Mouse (Mus musculus): ENCODE measurements around the gene Cmtm2a. TPM values are rescaled to one million over a fixed set of nuclear protein-coding genes. Genes with fewer than 3 reads are reported as not detected.

The Cmtm2a gene
- polyA plus RNA-seq, 1 experiment from 2014 or later = not detected

GRCm38 (mm10) chr8:104247054-104247907, 45.7 kb downstream of the Cmtm2a start:
- 77% methylated on average over 22 of the region's 22 CpGs for WGBS
- peak overlapping the region; percentile 85; the same call in 1 of the 2 replicates for H3K9ac ChIP-seq (ENCODE audit: low read depth, low read length)

GRCm38 (mm10) chr8:104246621-104247020, 46.4 kb downstream of the Cmtm2a start:
- Histone ChIP-seq H3K36me3 (ENCODE audit: control insufficient read depth, insufficient read depth, low read length) (peaks cover 2% of the 10 kb centered on the region; the same call in 1 of the 2 replicates), H3K9me3 (ENCODE audit: control insufficient read depth, low read length) (no peaks in the 10 kb centered on the region), H3K4me2 (replicated peaks; ENCODE audit: low read depth, low read length) (no peak overlapping the region), H3K4me3 (ENCODE audit: low read depth, low read length) (no peak overlapping the region), H3K4me1 (replicated peaks; ENCODE audit: control insufficient read depth, insufficient read depth, low read length) (no peaks in the 10 kb centered on the region), H3K9ac (ENCODE audit: low read depth, low read length) (no peak overlapping the region), H3K27ac (ENCODE audit: low read depth, low read length) (no peak overlapping the region), H3K27me3 (ENCODE audit: control insufficient read depth, insufficient read depth, low read length) (no peaks in the 10 kb centered on the region)
- DNase-seq (ENCODE audit: low spot score) = no peak
- no peak for ATAC-seq (ENCODE audit: low FRiP score)
- 84% methylated on average over 4 of the region's 4 CpGs for WGBS

More at GRCm38 (mm10) chr8:104247054-104247907, 45.7 kb downstream of the Cmtm2a start:
- DNase-seq (ENCODE audit: low spot score) = no peak
- H3K4me3 ChIP-seq (ENCODE audit: low read depth, low read length) = peak overlapping the region; percentile 87
- no peaks in the 10 kb centered on the region for H3K4me1 ChIP-seq (replicated peaks; ENCODE audit: control insufficient read depth, insufficient read depth, low read length)
- no peaks in the 10 kb centered on the region for H3K9me3 ChIP-seq (ENCODE audit: control insufficient read depth, low read length)
- no peaks in the 10 kb centered on the region for H3K27me3 ChIP-seq (ENCODE audit: control insufficient read depth, insufficient read depth, low read length)
- no peak overlapping the region for H3K27ac ChIP-seq (ENCODE audit: low read depth, low read length)
- no peak for ATAC-seq (ENCODE audit: low FRiP score)
- H3K36me3 ChIP-seq (ENCODE audit: control insufficient read depth, insufficient read depth, low read length) = peaks cover 2% of the 10 kb centered on the region; the same call in 1 of the 2 replicates
- peak overlapping the region; percentile 59 for H3K4me2 ChIP-seq (replicated peaks; ENCODE audit: low read depth, low read length)

GRCm38 (mm10) chr8:104242038-104242644, 50.8 kb downstream of the Cmtm2a start:
- H3K36me3 ChIP-seq (ENCODE audit: control insufficient read depth, insufficient read depth, low read length) = peaks cover 2% of the 10 kb centered on the region; the same call in 1 of the 2 replicates
- ATAC-seq (ENCODE audit: low FRiP score) (no peak), DNase-seq (ENCODE audit: low spot score) (no peak)
- no peak overlapping the region for H3K9ac ChIP-seq (ENCODE audit: low read depth, low read length)
- no peak overlapping the region for H3K27ac ChIP-seq (ENCODE audit: low read depth, low read length)
- 86% methylated on average over 12 of the region's 12 CpGs for WGBS
- H3K9me3 ChIP-seq (ENCODE audit: control insufficient read depth, low read length) = no peaks in the 10 kb centered on the region
- H3K4me2 ChIP-seq (replicated peaks; ENCODE audit: low read depth, low read length) = no peak overlapping the region
- H3K4me3 ChIP-seq (ENCODE audit: low read depth, low read length) = no peak overlapping the region
- no peaks in the 10 kb centered on the region for H3K27me3 ChIP-seq (ENCODE audit: control insufficient read depth, insufficient read depth, low read length)
- no peaks in the 10 kb centered on the region for H3K4me1 ChIP-seq (replicated peaks; ENCODE audit: control insufficient read depth, insufficient read depth, low read length)

- DNase-seq (ENCODE audit: low spot score) = no peak
- Histone ChIP-seq H3K27ac (ENCODE audit: low read depth, low read length) (no peak overlapping the region), H3K36me3 (ENCODE audit: control insufficient read depth, insufficient read depth, low read length) (peaks cover 2% of the 10 kb centered on the region; the same call in 1 of the 2 replicates), H3K4me2 (replicated peaks; ENCODE audit: low read depth, low read length) (no peak overlapping the region), H3K9ac (ENCODE audit: low read depth, low read length) (no peak overlapping the region), H3K27me3 (ENCODE audit: control insufficient read depth, insufficient read depth, low read length) (no peaks in the 10 kb centered on the region), H3K4me3 (ENCODE audit: low read depth, low read length) (no peak overlapping the region), H3K9me3 (ENCODE audit: control insufficient read depth, low read length) (no peaks in the 10 kb centered on the region), H3K4me1 (replicated peaks; ENCODE audit: control insufficient read depth, insufficient read depth, low read length) (no peaks in the 10 kb centered on the region)
- 86% methylated on average over 10 of the region's 10 CpGs for WGBS
- no peak for ATAC-seq (ENCODE audit: low FRiP score)
Measured at GRCm38 (mm10) chr8:104239418-104239861, 53.5 kb downstream of the Cmtm2a start.

GRCm38 (mm10) chr8:104234573-104234972, 58.4 kb downstream of the Cmtm2a start:
- Histone ChIP-seq H3K27ac (ENCODE audit: low read depth, low read length) (no peak overlapping the region), H3K36me3 (ENCODE audit: control insufficient read depth, insufficient read depth, low read length) (no peaks in the 10 kb centered on the region), H3K27me3 (ENCODE audit: control insufficient read depth, insufficient read depth, low read length) (no peaks in the 10 kb centered on the region), H3K9ac (ENCODE audit: low read depth, low read length) (no peak overlapping the region), H3K4me2 (replicated peaks; ENCODE audit: low read depth, low read length) (no peak overlapping the region), H3K4me1 (replicated peaks; ENCODE audit: control insufficient read depth, insufficient read depth, low read length) (no peaks in the 10 kb centered on the region), H3K9me3 (ENCODE audit: control insufficient read depth, low read length) (no peaks in the 10 kb centered on the region), H3K4me3 (ENCODE audit: low read depth, low read length) (no peak overlapping the region)
- ATAC-seq (ENCODE audit: low FRiP score) (0 out of 2 replicates have a peak, but pooled peaks have one; percentile 59), DNase-seq (ENCODE audit: low spot score) (peak; percentile 36)
- 50% methylated on average over 6 of the region's 6 CpGs for WGBS

GRCm38 (mm10) chr8:104232919-104233318, 60.1 kb downstream of the Cmtm2a start:
- no peaks in the 10 kb centered on the region for H3K27me3 ChIP-seq (ENCODE audit: control insufficient read depth, insufficient read depth, low read length)
- ATAC-seq (ENCODE audit: low FRiP score) (no peak), DNase-seq (ENCODE audit: low spot score) (no peak)
- WGBS = 93% methylated on average over 5 of the region's 5 CpGs
- H3K9ac ChIP-seq (ENCODE audit: low read depth, low read length) = no peak overlapping the region
- H3K36me3 ChIP-seq (ENCODE audit: control insufficient read depth, insufficient read depth, low read length) = 0 out of 2 replicates have a peak, but pooled peaks cover 6% of the 10 kb centered on the region
- H3K4me2 ChIP-seq (replicated peaks; ENCODE audit: low read depth, low read length) = no peak overlapping the region
- no peak overlapping the region for H3K4me3 ChIP-seq (ENCODE audit: low read depth, low read length)
- H3K9me3 ChIP-seq (ENCODE audit: control insufficient read depth, low read length) = no peaks in the 10 kb centered on the region
- no peaks in the 10 kb centered on the region for H3K4me1 ChIP-seq (replicated peaks; ENCODE audit: control insufficient read depth, insufficient read depth, low read length)
- no peak overlapping the region for H3K27ac ChIP-seq (ENCODE audit: low read depth, low read length)

- DNase-seq (ENCODE audit: low spot score) (no peak), ATAC-seq (ENCODE audit: low FRiP score) (no peak)
- Histone ChIP-seq H3K27me3 (ENCODE audit: control insufficient read depth, insufficient read depth, low read length) (no peaks in the 10 kb centered on the region), H3K27ac (ENCODE audit: low read depth, low read length) (no peak overlapping the region), H3K4me1 (replicated peaks; ENCODE audit: control insufficient read depth, insufficient read depth, low read length) (no peaks in the 10 kb centered on the region), H3K4me2 (replicated peaks; ENCODE audit: low read depth, low read length) (no peak overlapping the region), H3K36me3 (ENCODE audit: control insufficient read depth, insufficient read depth, low read length) (0 out of 2 replicates have a peak, but pooled peaks cover 9% of the 10 kb centered on the region), H3K9ac (ENCODE audit: low read depth, low read length) (no peak overlapping the region), H3K4me3 (ENCODE audit: low read depth, low read length) (no peak overlapping the region), H3K9me3 (ENCODE audit: control insufficient read depth, low read length) (no peaks in the 10 kb centered on the region)
- WGBS = 95% methylated on average over 4 of the region's 4 CpGs
Measured at GRCm38 (mm10) chr8:104232039-104232438, 60.9 kb downstream of the Cmtm2a start.

All from hindbrain, embryonic 11.5 days (tissue).